Mouse (Mus musculus): Measurements from ENCODE around the gene Hist1h3d. TPM values are rescaled to one million over a fixed set of nuclear protein-coding genes. Genes with fewer than 3 reads are reported as not detected.

Gene Hist1h3d
- polyA plus RNA-seq, 1 experiment, result 161 TPM

- peaks cover 2% of the 10 kb centered on the region for H3K4me1 ChIP-seq (replicated peaks; ENCODE audit: control insufficient read depth, insufficient read depth, low read length)
- TF ChIP-seq POLR2A (IDR thresholded peaks at IDR 0.05; ENCODE audit: control insufficient read depth, extremely low read depth, insufficient read depth, low read length, poor library complexity), result no peak
- DNase-seq, result no peak
- H3K36me3 ChIP-seq (ENCODE audit: control insufficient read depth, insufficient read depth, low read length), result no peaks in the 10 kb centered on the region
- H3K4me3 ChIP-seq (ENCODE audit: control insufficient read depth, insufficient read depth, low read length), result no peak overlapping the region
- H3K27ac ChIP-seq (ENCODE audit: control insufficient read depth, insufficient read depth, low read length), result no peak overlapping the region
- H3K27me3 ChIP-seq (ENCODE audit: control insufficient read depth, insufficient read depth, low read length), result no peaks in the 10 kb centered on the region
- WGBS, result 76% methylated on average over 7 of the region's 7 CpGs
Observed at GRCm38 (mm10) chr13:23592614-23593013, 17.1 kb downstream of the Hist1h3d start.

- no peaks in the 10 kb centered on the region for H3K36me3 ChIP-seq (ENCODE audit: control insufficient read depth, insufficient read depth, low read length)
- H3K4me3 ChIP-seq (ENCODE audit: control insufficient read depth, insufficient read depth, low read length), result no peak overlapping the region
- H3K27me3 ChIP-seq (ENCODE audit: control insufficient read depth, insufficient read depth, low read length), result no peaks in the 10 kb centered on the region
- no peak for DNase-seq
- H3K4me1 ChIP-seq (replicated peaks; ENCODE audit: control insufficient read depth, insufficient read depth, low read length), result peaks cover 2% of the 10 kb centered on the region
- WGBS, result 12% methylated on average over 5 of the region's 5 CpGs
- TF ChIP-seq POLR2A (IDR thresholded peaks at IDR 0.05; ENCODE audit: control insufficient read depth, extremely low read depth, insufficient read depth, low read length, poor library complexity) (no peak), CTCF (IDR thresholded peaks at IDR 0.05; ENCODE audit: borderline replicate concordance, control insufficient read depth, extremely low read depth, insufficient read depth, low read length, poor library complexity) (no peak)
- no peak overlapping the region for H3K27ac ChIP-seq (ENCODE audit: control insufficient read depth, insufficient read depth, low read length)
Observed at GRCm38 (mm10) chr13:23593051-23593770, 17.6 kb downstream of the Hist1h3d start.

GRCm38 (mm10) chr13:23595185-23595584 is 19.6 kb downstream of the Hist1h3d start:
- no peaks in the 10 kb centered on the region for H3K36me3 ChIP-seq (ENCODE audit: control insufficient read depth, insufficient read depth, low read length)
- no peak overlapping the region for H3K4me3 ChIP-seq (ENCODE audit: control insufficient read depth, insufficient read depth, low read length)
- no peak for DNase-seq
- H3K27ac ChIP-seq (ENCODE audit: control insufficient read depth, insufficient read depth, low read length), result no peak overlapping the region
- peaks cover 2% of the 10 kb centered on the region for H3K4me1 ChIP-seq (replicated peaks; ENCODE audit: control insufficient read depth, insufficient read depth, low read length)
- TF ChIP-seq POLR2A (IDR thresholded peaks at IDR 0.05; ENCODE audit: control insufficient read depth, extremely low read depth, insufficient read depth, low read length, poor library complexity) (no peak), CTCF (IDR thresholded peaks at IDR 0.05; ENCODE audit: borderline replicate concordance, control insufficient read depth, extremely low read depth, insufficient read depth, low read length, poor library complexity) (no peak)
- H3K27me3 ChIP-seq (ENCODE audit: control insufficient read depth, insufficient read depth, low read length), result no peaks in the 10 kb centered on the region
- 90% methylated on average over 2 of the region's 2 CpGs for WGBS

DNA sequence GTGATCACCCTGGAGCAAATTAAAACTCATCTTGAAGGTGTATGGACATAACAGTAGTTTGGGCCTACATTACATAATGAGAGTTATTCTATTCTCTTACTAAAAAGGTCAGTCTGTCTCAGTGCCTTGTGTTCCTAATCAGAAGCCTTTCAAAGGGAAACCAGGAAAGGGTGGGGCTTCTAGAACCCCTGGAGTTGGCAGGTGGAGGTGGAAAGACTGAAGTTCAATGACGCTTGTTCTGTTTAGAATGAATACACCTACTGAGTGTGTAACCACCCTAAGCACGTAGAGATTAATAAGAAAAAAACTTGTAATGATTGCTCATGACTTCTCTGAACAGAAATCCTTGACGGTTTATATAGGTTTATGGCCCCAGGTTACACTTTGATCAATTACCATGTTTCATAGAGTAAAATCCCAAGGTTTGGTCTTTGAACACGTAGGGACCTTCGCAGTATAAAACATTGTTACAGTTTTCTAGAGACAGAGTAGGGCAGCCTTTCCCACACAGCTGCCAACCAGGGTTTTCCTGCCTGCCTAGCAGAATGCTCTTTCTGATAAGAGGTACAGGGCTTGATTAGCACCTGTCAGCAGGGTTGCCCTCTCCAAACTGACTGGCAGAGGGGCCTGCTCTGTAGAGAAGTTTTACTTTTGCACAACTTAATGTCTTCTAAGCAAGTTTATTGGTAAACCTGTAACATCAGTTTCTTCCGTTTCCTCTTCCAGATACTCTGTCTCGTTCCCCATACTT is 20.2 kb downstream of the Hist1h3d start:
- H3K27me3 ChIP-seq (ENCODE audit: control insufficient read depth, insufficient read depth, low read length), result no peaks in the 10 kb centered on the region
- WGBS, result 79% methylated on average over 7 of the region's 7 CpGs
- H3K27ac ChIP-seq (ENCODE audit: control insufficient read depth, insufficient read depth, low read length), result no peak overlapping the region
- H3K4me3 ChIP-seq (ENCODE audit: control insufficient read depth, insufficient read depth, low read length), result no peak overlapping the region
- no peaks in the 10 kb centered on the region for H3K36me3 ChIP-seq (ENCODE audit: control insufficient read depth, insufficient read depth, low read length)
- peaks cover 2% of the 10 kb centered on the region for H3K4me1 ChIP-seq (replicated peaks; ENCODE audit: control insufficient read depth, insufficient read depth, low read length)
- no peak for DNase-seq
- TF ChIP-seq CTCF (IDR thresholded peaks at IDR 0.05; ENCODE audit: borderline replicate concordance, control insufficient read depth, extremely low read depth, insufficient read depth, low read length, poor library complexity) (no peak), POLR2A (IDR thresholded peaks at IDR 0.05; ENCODE audit: control insufficient read depth, extremely low read depth, insufficient read depth, low read length, poor library complexity) (no peak)

DNA sequence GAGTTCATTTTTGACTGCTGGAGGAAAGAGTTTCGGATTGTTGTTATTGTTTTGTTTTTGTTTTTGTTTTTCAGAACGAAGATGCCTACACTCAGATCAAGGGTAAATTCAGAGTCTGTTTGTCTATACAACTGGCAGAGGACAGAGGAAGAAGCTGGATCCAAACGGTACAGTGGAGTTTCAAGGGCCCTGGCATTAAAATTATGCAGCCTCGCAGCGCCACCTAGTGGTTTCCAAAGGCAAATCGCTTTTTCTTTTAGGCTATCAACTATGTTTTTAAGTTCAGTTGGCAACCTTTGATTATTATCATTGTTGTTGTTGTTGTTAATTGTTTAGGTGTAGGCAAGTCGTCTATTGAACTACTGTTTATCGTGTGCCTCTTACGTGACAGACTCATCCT is 22.4 kb downstream of the Hist1h3d start:
- WGBS, result 10% methylated on average over 9 of the region's 9 CpGs

DNA sequence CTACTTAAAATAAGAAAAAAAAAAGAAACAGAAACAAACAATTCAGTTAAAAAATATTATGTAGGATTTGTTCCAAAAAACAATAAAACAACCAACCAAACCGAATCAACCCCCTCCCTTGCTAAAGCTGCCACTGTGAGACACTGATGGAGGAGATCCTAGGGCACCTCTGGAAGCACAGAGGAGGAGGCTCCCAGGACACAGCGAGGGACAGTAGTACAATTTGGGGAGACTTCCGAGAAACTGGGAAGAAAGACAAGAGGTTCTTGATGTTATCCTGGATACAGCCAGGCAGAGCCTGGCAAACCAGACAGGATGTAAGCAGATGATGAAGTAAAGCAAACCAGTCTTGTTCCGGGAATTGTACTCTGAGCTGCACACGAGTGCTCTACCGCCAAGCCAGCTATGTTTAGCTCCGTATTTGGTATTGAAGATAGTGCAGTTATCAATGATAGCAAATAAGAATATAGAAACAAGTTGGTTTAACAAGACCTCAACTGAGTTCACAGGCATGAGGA is 27.7 kb downstream of the Hist1h3d start:
- Histone ChIP-seq H3K27ac (ENCODE audit: control insufficient read depth, insufficient read depth, low read length) (no peak overlapping the region), H3K36me3 (ENCODE audit: control insufficient read depth, insufficient read depth, low read length) (no peaks in the 10 kb centered on the region), H3K27me3 (ENCODE audit: control insufficient read depth, insufficient read depth, low read length) (no peaks in the 10 kb centered on the region), H3K4me1 (replicated peaks; ENCODE audit: control insufficient read depth, insufficient read depth, low read length) (no peaks in the 10 kb centered on the region), H3K4me3 (ENCODE audit: control insufficient read depth, insufficient read depth, low read length) (no peak overlapping the region)
- no peak for DNase-seq
- no peak for TF ChIP-seq CTCF (IDR thresholded peaks at IDR 0.05; ENCODE audit: borderline replicate concordance, control insufficient read depth, extremely low read depth, insufficient read depth, low read length, poor library complexity)
- TF ChIP-seq POLR2A (IDR thresholded peaks at IDR 0.05; ENCODE audit: control insufficient read depth, extremely low read depth, insufficient read depth, low read length, poor library complexity), result no peak
- WGBS, result 91% methylated on average over 7 of the region's 7 CpGs

More for the DNA sequence above, 22.4 kb downstream of the Hist1h3d start:
- Histone ChIP-seq H3K4me3 (ENCODE audit: control insufficient read depth, insufficient read depth, low read length) (no peak overlapping the region), H3K4me1 (replicated peaks; ENCODE audit: control insufficient read depth, insufficient read depth, low read length) (peaks cover 2% of the 10 kb centered on the region), H3K36me3 (ENCODE audit: control insufficient read depth, insufficient read depth, low read length) (no peaks in the 10 kb centered on the region), H3K27me3 (ENCODE audit: control insufficient read depth, insufficient read depth, low read length) (no peaks in the 10 kb centered on the region), H3K27ac (ENCODE audit: control insufficient read depth, insufficient read depth, low read length) (no peak overlapping the region)
- DNase-seq, result peak; percentile 80
- no peak for TF ChIP-seq POLR2A (IDR thresholded peaks at IDR 0.05; ENCODE audit: control insufficient read depth, extremely low read depth, insufficient read depth, low read length, poor library complexity)
- TF ChIP-seq CTCF (IDR thresholded peaks at IDR 0.05; ENCODE audit: borderline replicate concordance, control insufficient read depth, extremely low read depth, insufficient read depth, low read length, poor library complexity), result no peak
